25 mouse cellular contexts compared by ENCODE assay signal in the genomic region with DNA sequence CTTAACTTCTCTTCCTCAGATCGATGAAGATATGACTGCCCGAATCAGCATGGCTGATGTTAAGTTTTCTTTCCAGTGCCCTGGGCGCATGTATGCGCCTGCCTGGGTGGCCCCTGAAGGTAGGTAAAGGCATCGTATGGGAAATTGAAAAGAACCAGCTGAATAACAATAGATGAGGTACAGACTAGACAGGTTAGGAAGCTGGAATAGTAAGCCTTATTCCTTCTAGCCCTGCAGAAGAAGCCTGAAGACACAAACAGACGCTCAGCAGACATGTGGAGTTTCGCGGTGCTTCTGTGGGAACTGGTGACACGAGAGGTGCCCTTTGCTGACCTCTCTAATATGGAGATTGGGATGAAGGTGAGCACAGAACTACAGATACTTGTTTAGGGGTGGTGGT. TPM values are rescaled to one million over a fixed set of nuclear protein-coding genes. Genes with fewer than 3 reads are reported as not detected.
"Had no signal": no experiment of that assay in that cellular context is flagged by ENCODE, and none has a peak within 500 bp of the region (broad histone marks: within the 10 kb centered on the region; RNA-seq: fewer than 3 reads in every experiment).

No protein-coding gene starts in this region.

- H3K27me3 ChIP-seq: heart, embryonic 12.5 days; hindbrain, embryonic 12.5 days; kidney, embryonic 15.5 days; limb, embryonic 13.5 days; limb, embryonic 15.5 days had no signal

- DNase-seq: gastrocnemius, adult 2 months; gastrocnemius, postnatal 14 days; heart, postnatal 10 days; kidney, adult 11 months; kidney, adult 2 months; kidney, adult 9 months; kidney, postnatal 14 days; kidney, postnatal 36 days; layer of hippocampus, adult 9-11 months; layer of hippocampus, postnatal 36 days; left cerebral cortex, postnatal 4 days had no signal

- H3K4me3 ChIP-seq: gastrocnemius, adult 2 months; heart, adult 2 months; heart, embryonic 12.5 days; hindbrain, embryonic 10.5 days; hindbrain, embryonic 12.5 days; kidney, embryonic 15.5 days; limb, embryonic 13.5 days; limb, embryonic 15.5 days had no signal

- ATAC-seq: forebrain, embryonic 16.5 days; hindbrain, embryonic 16.5 days; intestine, embryonic 16.5 days had no signal

- H3K27ac ChIP-seq: gastrocnemius, adult 2 months; heart, adult 2 months; hindbrain, embryonic 10.5 days; hindbrain, embryonic 12.5 days; hindbrain, embryonic 14.5 days; kidney, embryonic 15.5 days; kidney, postnatal 0 days; limb, embryonic 13.5 days; limb, embryonic 15.5 days; liver, embryonic 14.5 days had no signal

- H3K9me3 ChIP-seq: heart, embryonic 12.5 days; hindbrain, embryonic 10.5 days; hindbrain, embryonic 12.5 days; kidney, embryonic 15.5 days; limb, embryonic 13.5 days; limb, embryonic 15.5 days had no signal

- H3K4me2 ChIP-seq: heart, embryonic 12.5 days; hindbrain, embryonic 12.5 days; hindbrain, embryonic 14.5 days; kidney, embryonic 15.5 days; limb, embryonic 13.5 days; limb, embryonic 15.5 days had no signal

- H3K9ac ChIP-seq: heart, embryonic 12.5 days; hindbrain, embryonic 12.5 days; hindbrain, embryonic 14.5 days; kidney, embryonic 15.5 days; limb, embryonic 13.5 days; limb, embryonic 15.5 days; liver, embryonic 14.5 days had no signal

RNA-seq across cellular contexts. Expression of gene Dchs1, which starts 45.5 kb away (rescaled TPM):
- total RNA-seq: granulocyte monocyte progenitor cell, adult 5-6 weeks had no signal
